Mouse (Mus musculus) neural tube, embryonic 15.5 days (tissue): Measurements from ENCODE around the gene Rnf212. TPM values are rescaled to one million over a fixed set of nuclear protein-coding genes. Genes with fewer than 3 reads are reported as not detected.

ENCODE experiments used
- ATAC-seq: fragments of 200-750 bp; cut with Nextera tagmentation; 2 replicates; pipeline ENCODE4 v1.8.0; 2017; ENCODE audit warnings: mild to moderate bottlenecking, moderate TSS enrichment, moderate library complexity; ENCODE audit not compliant: low FRiP score
- H3K27ac ChIP-seq: fragments of 300-500 bp; sonication (generic); replicated peaks from 2 replicates; pipeline ENCODE4 v1.5.1; 2015; ENCODE audit warnings: mild to moderate bottlenecking, inconsistent platforms
- H3K27me3 ChIP-seq: fragments of 300-500 bp; sonication (generic); replicated peaks from 2 replicates; pipeline ENCODE4 v1.6.1; 2015; ENCODE audit warnings: inconsistent platforms
- H3K36me3 ChIP-seq: fragments of 300-500 bp; sonication (generic); 2 replicates; pipeline ENCODE4 v1.6.1; 2015; ENCODE audit warnings: inconsistent platforms
- H3K4me1 ChIP-seq: fragments of 300-500 bp; sonication (generic); 2 replicates; pipeline ENCODE4 v1.6.1; 2015; ENCODE audit warnings: inconsistent platforms
- H3K4me2 ChIP-seq: fragments of 300-500 bp; sonication (generic); 2 replicates; pipeline ENCODE4 v1.6.1; 2015; ENCODE audit warnings: inconsistent platforms, mild to moderate bottlenecking, moderate library complexity
- H3K4me3 ChIP-seq: fragments of 300-500 bp; sonication (generic); replicated peaks from 2 replicates; pipeline ENCODE4 v1.5.1; 2015; ENCODE audit warnings: mild to moderate bottlenecking, inconsistent platforms
- H3K9ac ChIP-seq: fragments of 300-500 bp; sonication (generic); replicated peaks from 2 replicates; pipeline ENCODE4 v1.6.1; 2015; ENCODE audit warnings: mild to moderate bottlenecking, inconsistent platforms
- H3K9me3 ChIP-seq: fragments of 300-500 bp; sonication (generic); replicated peaks from 2 replicates; pipeline ENCODE4 v1.6.1; 2016; ENCODE audit warnings: inconsistent platforms
- WGBS: fragments of 180-500 bp; shearing (Covaris S2); methylation state at CpG from one replicate; pipeline ENCODE4 v1.1.7; 2015; ENCODE audit warnings: mixed read lengths; 5-methylcytosine and 5-hydroxymethylcytosine counted together
- polyA plus RNA-seq: library from polyadenylated mRNA; unstranded; fragments of >200 nt; fragmentation: Nextera tagmentation; extraction: Ambion mirVana; gene quantifications from 2 replicates; pipeline ENCODE4 v1.2.1, GENCODE M21; 2015

The Rnf212 gene
- polyA plus RNA-seq, 1 experiment from 2014 or later, result not detected

DNA sequence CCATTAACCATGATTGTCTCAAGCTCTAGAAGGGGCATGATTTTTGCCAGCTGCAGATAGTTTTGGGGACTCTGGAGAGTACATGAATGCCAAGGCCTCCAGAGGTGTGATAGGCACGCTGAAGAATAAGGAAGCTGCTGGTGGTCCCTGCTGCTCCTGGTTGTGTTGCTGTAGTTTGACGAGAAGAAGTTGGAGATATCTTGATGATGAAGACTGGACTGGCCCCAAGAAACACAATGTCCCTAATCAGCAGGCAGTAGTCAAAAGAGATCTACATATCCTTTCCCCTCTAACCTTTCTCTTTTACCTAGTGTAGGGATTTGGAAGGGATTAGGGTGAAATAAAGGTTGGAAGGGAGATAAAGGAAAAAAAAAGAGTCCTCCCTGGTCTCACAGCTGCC is 32.2 kb downstream of the Rnf212 start:
- 79% methylated on average over 2 of the region's 2 CpGs for WGBS
- H3K27ac ChIP-seq, result no peak overlapping the region
- no peak overlapping the region for H3K4me3 ChIP-seq
- no peaks in the 10 kb centered on the region for H3K9me3 ChIP-seq
- no peaks in the 10 kb centered on the region for H3K27me3 ChIP-seq
- no peak for ATAC-seq
- H3K4me1 ChIP-seq, result no peaks in the 10 kb centered on the region
- no peak overlapping the region for H3K9ac ChIP-seq
- H3K36me3 ChIP-seq, result no peaks in the 10 kb centered on the region
- no peak overlapping the region for H3K4me2 ChIP-seq

DNA sequence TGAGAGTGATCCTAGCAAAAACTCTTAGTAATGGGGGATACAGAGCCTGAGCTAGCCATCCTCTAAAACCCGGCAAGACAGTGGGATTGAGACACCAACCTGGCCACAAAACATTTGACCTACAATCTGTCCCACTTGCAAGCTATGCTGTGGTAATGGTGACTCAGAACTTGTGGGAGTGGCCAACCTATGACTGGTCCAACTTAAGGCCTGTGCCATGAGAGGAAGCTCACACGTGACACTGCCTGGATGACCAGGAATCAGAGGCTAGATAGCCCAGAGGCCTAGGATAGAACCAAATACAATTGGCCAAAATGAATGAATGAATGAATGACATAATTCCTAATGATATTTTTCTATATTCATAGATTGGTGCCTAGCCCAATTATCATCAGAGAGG is 32.9 kb downstream of the Rnf212 start:
- no peak for ATAC-seq
- no peaks in the 10 kb centered on the region for H3K9me3 ChIP-seq
- no peaks in the 10 kb centered on the region for H3K27me3 ChIP-seq
- H3K4me3 ChIP-seq, result no peak overlapping the region
- H3K4me1 ChIP-seq, result no peaks in the 10 kb centered on the region
- no peaks in the 10 kb centered on the region for H3K36me3 ChIP-seq
- H3K27ac ChIP-seq, result no peak overlapping the region
- 88% methylated on average over 2 of the region's 2 CpGs for WGBS
- no peak overlapping the region for H3K4me2 ChIP-seq
- H3K9ac ChIP-seq, result no peak overlapping the region

DNA sequence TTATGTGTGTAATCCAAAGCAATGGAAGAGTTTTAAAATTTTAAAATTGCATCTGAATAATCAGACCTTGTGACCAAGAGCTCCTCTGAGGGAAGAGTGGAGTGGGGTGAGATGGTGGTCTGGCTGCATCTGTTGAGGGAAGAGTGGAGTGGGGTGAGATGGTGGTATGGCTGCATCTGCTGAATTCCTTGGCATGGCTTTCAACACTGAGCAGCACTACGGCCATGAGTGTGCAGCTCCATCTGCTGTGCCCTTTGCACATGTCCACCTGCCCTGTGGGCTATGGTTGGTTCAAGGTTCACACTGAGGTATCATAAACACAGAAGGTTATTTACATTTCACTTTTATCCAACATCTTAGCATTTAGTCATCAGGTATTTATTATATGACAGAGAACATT is 47.4 kb downstream of the Rnf212 start:
- Histone ChIP-seq H3K9ac (no peak overlapping the region), H3K9me3 (no peaks in the 10 kb centered on the region), H3K4me2 (no peak overlapping the region), H3K4me3 (no peak overlapping the region), H3K27ac (no peak overlapping the region), H3K36me3 (no peaks in the 10 kb centered on the region), H3K4me1 (no peaks in the 10 kb centered on the region), H3K27me3 (no peaks in the 10 kb centered on the region)
- WGBS, result 92% methylated on average over 1 of the region's 1 CpGs
- ATAC-seq, result no peak; the same call in 1 of the 2 replicates

DNA sequence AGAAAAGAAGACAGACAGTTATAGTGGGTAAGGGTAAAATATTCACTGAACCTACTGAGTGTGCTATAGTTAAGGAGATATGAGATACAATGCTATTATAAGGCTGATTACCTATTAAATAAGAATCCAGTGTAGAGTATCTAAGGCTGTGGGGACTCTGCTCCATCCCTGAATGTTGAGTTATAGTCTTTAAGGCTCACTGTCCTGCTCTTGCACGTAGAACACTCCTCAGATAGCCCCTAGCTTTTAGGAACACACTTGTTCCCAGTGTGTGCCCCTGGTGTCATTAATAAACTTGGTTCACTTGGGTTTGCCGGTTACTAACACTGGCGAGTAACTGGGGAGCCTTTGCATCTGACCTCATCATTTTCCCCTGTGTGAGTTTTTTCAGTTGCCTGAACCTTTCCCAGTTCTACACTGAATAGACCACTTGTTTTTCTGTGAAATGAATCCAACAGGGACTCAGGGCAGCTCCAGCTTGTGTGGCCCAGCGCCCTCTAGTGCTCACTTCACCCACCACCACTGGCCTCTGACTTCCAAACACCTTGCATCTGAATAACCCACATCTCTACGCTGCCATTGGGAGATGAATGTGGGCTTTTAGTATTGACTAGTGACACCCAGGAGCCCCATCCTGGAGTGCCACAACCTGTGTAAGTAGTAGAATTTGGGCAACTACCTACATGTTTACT is 48.1 kb downstream of the Rnf212 start:
- H3K27ac ChIP-seq, result no peak overlapping the region
- WGBS, result 19% methylated on average over 5 of the region's 5 CpGs
- H3K36me3 ChIP-seq, result no peaks in the 10 kb centered on the region
- H3K4me2 ChIP-seq, result no peak overlapping the region
- H3K4me1 ChIP-seq, result no peaks in the 10 kb centered on the region
- H3K9me3 ChIP-seq, result no peaks in the 10 kb centered on the region
- peak; percentile 87 for ATAC-seq
- H3K9ac ChIP-seq, result no peak overlapping the region
- H3K4me3 ChIP-seq, result no peak overlapping the region
- no peaks in the 10 kb centered on the region for H3K27me3 ChIP-seq

DNA sequence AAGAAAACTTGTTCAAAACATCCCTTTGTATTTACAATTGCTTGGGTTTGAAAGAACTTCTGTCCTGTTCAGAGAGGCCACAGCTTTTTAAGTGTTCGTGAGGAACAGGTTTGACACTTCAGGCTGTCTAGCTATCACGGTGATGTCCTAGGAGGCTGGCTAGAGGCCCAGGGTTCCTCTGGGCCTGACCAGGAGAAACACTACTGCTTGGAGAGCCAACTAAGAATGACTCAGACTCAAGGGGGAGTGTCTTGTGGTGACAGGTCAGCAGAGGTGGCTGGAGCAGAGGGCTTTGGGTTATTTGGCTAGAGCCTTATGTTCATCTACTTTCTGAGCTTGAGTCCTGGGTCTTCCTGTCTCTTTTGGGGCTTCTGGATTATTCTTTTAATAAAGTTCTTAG is 50.8 kb downstream of the Rnf212 start:
- H3K9me3 ChIP-seq, result no peaks in the 10 kb centered on the region
- WGBS, result 75% methylated on average over 2 of the region's 2 CpGs
- no peak for ATAC-seq
- no peaks in the 10 kb centered on the region for H3K36me3 ChIP-seq
- no peak overlapping the region for H3K4me3 ChIP-seq
- H3K9ac ChIP-seq, result no peak overlapping the region
- no peak overlapping the region for H3K4me2 ChIP-seq
- no peaks in the 10 kb centered on the region for H3K27me3 ChIP-seq
- H3K4me1 ChIP-seq, result no peaks in the 10 kb centered on the region
- no peak overlapping the region for H3K27ac ChIP-seq

DNA sequence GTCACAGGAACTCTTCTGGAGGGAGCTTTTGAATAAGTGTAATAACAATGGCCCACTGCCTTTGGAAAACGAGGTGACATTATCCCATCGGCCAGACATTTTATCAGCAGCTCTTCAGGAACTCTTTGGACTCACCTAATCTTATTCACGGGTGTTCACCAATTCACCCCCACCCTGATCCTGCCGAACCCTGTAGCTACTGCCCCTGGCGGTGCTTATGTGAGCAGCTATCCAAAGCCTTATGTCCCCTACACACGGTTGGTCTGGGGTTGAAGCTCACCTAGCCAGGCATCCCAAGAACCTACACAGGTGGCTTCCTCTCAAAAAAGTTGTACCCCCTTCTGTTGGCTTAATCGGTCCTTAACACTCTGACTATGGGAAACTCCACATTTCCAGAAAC is 55.0 kb downstream of the Rnf212 start:
- 75% methylated on average over 7 of the region's 7 CpGs for WGBS

DNA sequence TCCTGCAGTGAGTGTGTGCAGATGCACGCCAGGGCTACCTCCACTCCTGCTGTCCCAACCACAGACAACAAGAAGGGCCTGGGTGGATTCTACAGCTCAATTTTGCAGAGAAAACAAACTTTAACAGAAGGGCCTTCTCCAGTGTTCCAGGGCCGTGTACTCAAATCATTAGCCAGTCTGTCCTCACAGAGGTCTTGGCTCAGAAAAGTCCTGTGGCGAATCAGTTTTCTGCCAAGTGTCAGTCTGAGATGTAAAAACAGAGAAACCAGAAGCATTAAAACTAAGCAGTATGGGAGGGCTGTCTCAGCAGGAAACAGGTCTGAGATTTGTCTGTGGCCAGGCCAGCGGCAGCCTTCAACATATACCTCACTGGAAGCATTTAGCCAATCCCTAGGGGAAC is 56.7 kb downstream of the Rnf212 start:
- Histone ChIP-seq H3K9me3 (no peaks in the 10 kb centered on the region), H3K9ac (no peak overlapping the region), H3K4me3 (no peak overlapping the region), H3K27me3 (no peaks in the 10 kb centered on the region), H3K27ac (peak overlapping the region; percentile 54; the same call in 1 of the 2 replicates), H3K4me1 (0 out of 2 replicates have a peak, but pooled peaks cover 3% of the 10 kb centered on the region), H3K36me3 (no peaks in the 10 kb centered on the region), H3K4me2 (no peak overlapping the region)
- 26% methylated on average over 4 of the region's 4 CpGs for WGBS
- ATAC-seq, result no peak

More for the DNA sequence above, 55.0 kb downstream of the Rnf212 start:
- Histone ChIP-seq H3K4me2 (no peak overlapping the region), H3K27me3 (no peaks in the 10 kb centered on the region), H3K9me3 (no peaks in the 10 kb centered on the region), H3K27ac (no peak overlapping the region), H3K4me3 (no peak overlapping the region), H3K36me3 (no peaks in the 10 kb centered on the region), H3K4me1 (no peaks in the 10 kb centered on the region), H3K9ac (no peak overlapping the region)
- no peak for ATAC-seq

DNA sequence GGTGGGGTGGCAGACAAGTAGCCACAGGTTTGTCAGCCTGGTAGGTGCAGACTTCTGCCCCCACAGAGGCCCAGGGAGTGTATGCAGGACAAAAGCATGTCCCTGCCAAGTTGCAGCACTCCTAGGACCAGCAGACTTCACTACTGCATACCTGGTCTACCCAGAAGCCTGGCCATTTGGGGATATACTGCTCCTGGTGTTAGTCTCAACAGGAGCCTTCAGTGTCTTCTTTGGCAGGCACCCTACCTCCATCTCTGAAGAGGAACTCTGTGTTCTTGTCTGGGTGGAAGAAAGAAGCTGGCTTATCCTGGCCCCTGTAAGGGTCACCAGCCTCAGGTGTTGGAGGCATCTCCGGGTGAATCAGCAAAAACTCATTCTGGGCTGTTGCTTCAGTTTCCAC is 58.8 kb downstream of the Rnf212 start:
- 0 out of 2 replicates have a peak, but pooled peaks cover 3% of the 10 kb centered on the region for H3K4me1 ChIP-seq
- no peaks in the 10 kb centered on the region for H3K36me3 ChIP-seq
- no peak overlapping the region for H3K4me2 ChIP-seq
- WGBS, result 92% methylated on average over 1 of the region's 1 CpGs
- ATAC-seq, result no peak
- no peak overlapping the region for H3K27ac ChIP-seq
- H3K9ac ChIP-seq, result no peak overlapping the region
- no peaks in the 10 kb centered on the region for H3K9me3 ChIP-seq
- H3K27me3 ChIP-seq, result no peaks in the 10 kb centered on the region
- no peak overlapping the region for H3K4me3 ChIP-seq

DNA sequence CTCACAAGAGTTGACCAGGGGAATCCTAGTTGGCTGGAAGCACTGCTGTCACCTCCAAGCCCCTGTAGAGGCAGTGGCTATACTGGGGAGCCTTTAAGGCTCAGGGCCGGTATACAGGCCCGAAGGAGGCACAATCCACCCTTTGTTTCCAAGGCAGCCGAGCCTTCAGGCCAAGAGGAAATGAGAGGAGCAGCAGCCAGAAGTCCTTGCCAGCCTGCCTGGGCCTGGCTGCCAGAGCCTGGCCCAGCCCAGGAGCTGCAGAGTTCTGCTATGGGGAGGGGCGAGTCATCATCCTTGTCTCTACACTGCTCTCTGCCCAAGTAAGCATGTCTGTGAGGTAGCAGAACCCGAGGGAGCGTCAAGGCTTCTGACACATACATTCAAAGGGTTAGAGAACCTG is 60.6 kb downstream of the Rnf212 start:
- H3K27ac ChIP-seq, result peak overlapping the region; percentile 63
- no peaks in the 10 kb centered on the region for H3K27me3 ChIP-seq
- H3K36me3 ChIP-seq, result no peaks in the 10 kb centered on the region
- 0 out of 2 replicates have a peak, but pooled peaks cover 3% of the 10 kb centered on the region for H3K4me1 ChIP-seq
- H3K9me3 ChIP-seq, result no peaks in the 10 kb centered on the region
- no peak overlapping the region for H3K4me2 ChIP-seq
- 63% methylated on average over 6 of the region's 6 CpGs for WGBS
- peak; percentile 79 for ATAC-seq
- H3K4me3 ChIP-seq, result no peak overlapping the region
- no peak overlapping the region for H3K9ac ChIP-seq

DNA sequence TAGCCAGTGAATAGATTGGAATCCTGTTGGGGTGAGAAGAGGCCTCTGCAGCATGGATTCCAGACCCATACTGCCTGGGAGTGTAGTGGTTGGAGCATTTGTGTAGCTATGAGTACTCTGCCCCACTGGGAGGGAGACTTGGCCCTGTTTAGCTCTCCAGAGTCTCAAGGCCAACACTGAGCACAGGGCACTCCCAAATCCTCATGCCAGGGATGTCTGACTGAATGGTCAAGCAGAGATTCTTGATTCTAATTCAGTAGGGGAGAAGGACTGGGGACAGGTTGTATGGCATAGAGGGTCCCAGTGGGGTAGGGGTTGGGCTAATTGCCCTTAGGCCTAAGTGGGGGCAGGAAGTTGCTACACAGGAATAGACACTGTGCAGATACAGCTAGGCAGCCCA is 61.1 kb downstream of the Rnf212 start:
- Histone ChIP-seq H3K4me1 (0 out of 2 replicates have a peak, but pooled peaks cover 3% of the 10 kb centered on the region), H3K4me3 (no peak overlapping the region), H3K36me3 (no peaks in the 10 kb centered on the region), H3K27me3 (no peaks in the 10 kb centered on the region), H3K9me3 (no peaks in the 10 kb centered on the region), H3K4me2 (no peak overlapping the region), H3K27ac (peak overlapping the region; percentile 63), H3K9ac (no peak overlapping the region)
- ATAC-seq, result peak; percentile 37

DNA sequence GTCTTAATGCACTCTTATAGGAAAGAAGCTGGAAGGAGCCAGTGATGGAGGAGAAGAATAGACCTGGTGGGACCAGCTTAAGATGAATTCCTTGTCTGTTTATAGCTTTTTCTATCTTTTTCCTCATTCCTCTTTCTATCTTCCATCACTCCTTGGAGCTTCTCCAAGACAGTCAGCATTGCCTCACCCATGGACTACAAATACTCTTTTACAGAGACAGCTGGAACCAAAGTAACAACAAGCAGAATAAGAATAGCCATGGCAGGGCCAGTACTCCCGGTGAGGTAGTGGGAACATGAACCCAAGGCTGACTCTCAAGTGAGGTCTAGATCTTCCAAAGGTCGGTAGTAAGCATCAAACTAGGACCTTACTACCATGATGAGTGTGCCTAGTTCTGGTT is 61.7 kb downstream of the Rnf212 start:
- Histone ChIP-seq H3K4me1 (0 out of 2 replicates have a peak, but pooled peaks cover 3% of the 10 kb centered on the region), H3K27me3 (no peaks in the 10 kb centered on the region), H3K4me3 (no peak overlapping the region), H3K9me3 (no peaks in the 10 kb centered on the region), H3K36me3 (no peaks in the 10 kb centered on the region), H3K4me2 (no peak overlapping the region), H3K9ac (no peak overlapping the region), H3K27ac (no peak overlapping the region)
- no peak for ATAC-seq
- 86% methylated on average over 2 of the region's 2 CpGs for WGBS

DNA sequence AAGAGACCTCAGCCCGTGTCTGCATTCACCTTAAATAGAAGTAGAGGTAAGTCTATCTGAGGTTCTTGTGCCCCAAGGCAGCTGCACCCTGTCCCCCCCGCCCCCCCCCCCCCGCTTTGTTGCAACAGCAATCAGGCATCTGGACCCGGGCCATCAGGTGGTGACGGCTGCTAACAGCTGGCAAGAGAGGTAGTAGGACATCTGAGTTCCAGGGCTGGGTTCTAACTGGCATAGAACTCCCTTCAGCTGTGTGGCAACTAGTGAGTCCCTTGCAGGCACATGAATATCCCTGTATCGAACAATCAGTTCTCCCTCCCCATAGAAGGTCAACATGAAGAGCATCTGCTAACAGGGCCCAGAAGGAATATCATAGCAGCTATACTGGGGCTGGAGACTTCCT is 62.8 kb downstream of the Rnf212 start:
- Histone ChIP-seq H3K9me3 (no peaks in the 10 kb centered on the region), H3K27ac (no peak overlapping the region), H3K4me2 (no peak overlapping the region), H3K9ac (no peak overlapping the region), H3K4me1 (0 out of 2 replicates have a peak, but pooled peaks cover 3% of the 10 kb centered on the region), H3K4me3 (no peak overlapping the region), H3K27me3 (no peaks in the 10 kb centered on the region), H3K36me3 (no peaks in the 10 kb centered on the region)
- WGBS, result 86% methylated on average over 6 of the region's 6 CpGs
- ATAC-seq, result no peak
